Mouse (Mus musculus) adipocyte (in vitro differentiated cells): ENCODE results near the gene Fabp1.

Experiments
- DNase-seq: peaks from one replicate; pipeline ENCODE4 v3.0.0-alpha.2; 2016; ENCODE audit warnings: low spot score

Fabp1 gene

DNA sequence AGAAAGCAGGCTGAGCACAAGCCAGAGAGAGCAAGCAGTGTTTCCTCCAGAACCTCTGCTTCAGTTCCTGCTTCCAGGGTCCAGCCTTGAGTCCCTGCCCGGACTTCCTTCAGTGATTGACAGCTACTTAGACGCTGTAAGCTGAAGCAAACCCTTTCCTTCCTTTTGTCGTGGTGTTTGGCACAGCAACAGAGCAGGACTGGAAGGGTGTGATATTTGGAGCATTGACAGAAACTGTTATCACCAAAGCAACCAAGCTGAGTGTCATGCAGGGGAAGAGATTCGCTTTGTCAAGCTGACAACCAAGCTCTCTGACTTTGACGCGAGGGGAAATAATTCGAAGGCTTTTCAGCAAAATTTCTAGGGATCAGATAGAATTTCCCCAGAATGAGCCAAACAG is 12.3 kb downstream of the Fabp1 start:
- no peak for DNase-seq

DNA sequence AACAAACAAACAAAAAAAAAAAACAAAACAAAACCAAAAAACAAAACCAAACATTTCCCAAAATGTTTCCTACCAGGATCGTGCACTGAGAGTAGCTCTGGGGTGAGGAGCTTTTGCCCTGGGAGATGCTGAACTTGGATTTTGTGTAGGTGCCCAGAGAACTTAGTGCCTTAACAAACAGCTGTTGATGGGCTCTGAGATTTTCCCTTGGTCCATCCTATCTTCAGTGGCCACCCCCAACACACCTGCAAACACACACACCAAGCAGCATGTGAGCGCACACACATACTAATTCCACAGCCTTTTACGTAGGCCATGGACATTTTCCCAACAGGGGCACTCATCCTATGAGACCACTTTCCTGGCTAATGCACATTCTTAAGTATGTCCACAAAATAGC is 12.8 kb downstream of the Fabp1 start:
- no peak for DNase-seq

DNA sequence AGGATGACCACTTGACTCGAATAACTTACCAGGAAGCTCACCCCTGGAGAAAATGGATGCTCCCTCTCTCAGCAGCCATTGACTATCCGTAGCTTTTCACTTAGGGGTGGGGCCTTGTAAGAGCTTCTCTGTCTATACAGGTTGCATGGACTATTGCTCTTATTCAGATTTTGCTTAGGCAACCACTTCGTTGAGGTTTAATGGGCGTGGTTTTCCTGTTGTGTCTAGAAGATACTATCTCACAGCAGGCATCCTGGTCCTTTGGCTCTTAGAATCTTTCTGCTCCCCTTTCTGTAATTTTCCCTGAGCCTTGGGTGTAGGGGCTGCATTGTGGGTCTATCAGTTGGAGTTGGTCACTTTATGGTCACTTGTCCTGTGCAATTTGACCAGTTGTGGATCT is 21.9 kb downstream of the Fabp1 start:
- DNase-seq: no peak

DNA sequence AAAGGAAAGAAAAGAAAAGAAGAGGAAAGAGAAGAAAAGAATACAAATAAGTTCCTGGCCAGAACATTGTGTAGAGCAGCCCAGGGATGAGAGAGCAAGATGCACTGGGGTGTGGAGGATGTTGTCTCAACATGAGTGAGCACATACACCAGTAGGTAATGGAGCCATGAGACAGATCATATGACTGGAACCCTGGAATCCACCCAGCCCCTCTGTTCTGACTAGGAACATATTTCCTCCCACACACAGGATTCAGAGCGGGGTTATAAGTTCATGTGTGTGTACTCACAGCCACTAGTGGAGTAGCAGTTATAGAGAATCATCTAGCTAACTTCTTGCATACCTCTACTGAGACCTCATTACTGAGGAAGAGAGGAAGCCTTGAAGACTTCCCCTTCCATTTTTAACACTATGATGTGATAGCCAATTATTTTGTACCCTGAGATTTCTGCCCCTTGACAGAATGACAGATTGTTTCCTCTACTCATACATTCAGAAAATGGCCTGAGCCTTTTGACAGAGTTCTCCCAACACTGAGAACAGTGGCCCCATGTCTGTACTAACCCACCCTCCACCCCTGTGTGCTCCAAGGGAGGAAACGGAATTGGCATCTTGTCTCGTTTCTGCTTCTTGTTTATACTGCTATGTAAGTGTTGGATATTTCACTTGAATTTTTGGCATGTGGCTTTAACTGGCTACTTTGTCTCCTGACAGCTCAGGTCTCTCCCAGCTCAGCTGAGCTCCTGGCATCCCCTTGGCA is 24.7 kb downstream of the Fabp1 start:
- DNase-seq: peak; percentile 53

DNA sequence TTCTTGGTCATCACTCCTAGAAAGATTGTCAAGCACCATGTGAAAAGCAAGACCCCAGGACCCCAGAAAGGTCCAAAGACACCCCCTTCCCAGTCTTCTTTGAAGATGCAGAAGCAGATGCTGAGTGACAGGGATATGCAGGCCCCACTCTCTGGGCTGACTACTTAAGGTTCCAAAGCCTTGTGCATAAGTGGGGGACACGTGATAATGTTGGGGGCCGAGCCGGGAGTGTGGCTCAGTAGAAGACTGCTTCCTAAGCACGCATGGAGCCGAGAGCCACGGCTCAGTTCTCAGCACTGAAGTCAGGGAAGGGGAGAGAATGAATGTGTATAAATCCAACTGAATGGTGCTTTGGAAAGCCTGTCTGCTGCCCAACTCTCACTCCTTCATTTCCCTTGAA is 26.9 kb downstream of the Fabp1 start:
- no peak for DNase-seq

DNA sequence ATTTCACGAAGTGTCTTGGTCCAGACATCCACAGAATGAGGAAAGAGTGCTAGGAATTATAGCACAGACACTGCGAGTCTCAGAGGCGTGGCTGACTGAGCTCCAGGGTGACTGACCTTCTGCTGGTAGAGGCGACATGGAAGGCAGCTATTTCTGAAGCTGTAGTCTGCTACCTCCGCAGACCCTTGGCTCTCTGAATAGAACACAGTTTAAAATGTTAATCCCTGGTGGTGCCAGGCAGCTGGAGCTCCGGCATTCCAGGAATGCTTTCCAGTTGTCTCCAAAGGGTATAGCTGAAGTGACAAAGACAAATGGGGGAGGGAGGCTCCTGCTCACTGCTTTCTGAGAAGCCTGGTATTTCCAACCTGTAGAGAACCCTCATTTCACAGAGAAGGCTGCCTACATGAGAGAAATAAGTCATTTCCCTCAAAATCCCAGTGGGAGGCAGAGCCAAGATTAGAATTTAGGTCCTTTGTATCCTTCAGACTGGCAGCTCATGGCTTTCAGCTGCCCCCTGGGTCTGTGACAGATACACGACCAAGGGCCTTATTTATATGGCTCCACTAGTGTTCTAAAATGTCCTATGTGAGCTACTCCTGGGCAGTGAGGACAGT is 27.6 kb downstream of the Fabp1 start:
- no peak for DNase-seq

DNA sequence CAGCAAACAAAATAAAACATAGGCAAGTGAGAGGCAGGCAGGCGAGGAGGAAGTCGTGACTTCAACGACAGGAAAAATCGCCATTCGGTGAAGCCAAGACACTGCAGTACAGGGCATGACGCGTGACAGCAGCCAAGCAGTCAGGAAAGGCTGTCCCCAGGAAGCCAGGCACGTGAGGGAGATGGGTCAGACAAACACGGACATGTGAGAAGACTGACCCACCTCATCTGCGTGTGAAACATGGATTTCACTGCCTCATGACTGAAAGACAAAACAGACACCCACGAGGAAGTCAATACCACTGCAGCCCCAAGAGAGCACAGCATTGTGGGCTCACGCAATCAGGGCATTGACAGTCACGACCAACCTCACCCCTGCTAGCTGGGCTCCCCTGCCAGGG is 35.5 kb downstream of the Fabp1 start:
- no peak for DNase-seq

DNA sequence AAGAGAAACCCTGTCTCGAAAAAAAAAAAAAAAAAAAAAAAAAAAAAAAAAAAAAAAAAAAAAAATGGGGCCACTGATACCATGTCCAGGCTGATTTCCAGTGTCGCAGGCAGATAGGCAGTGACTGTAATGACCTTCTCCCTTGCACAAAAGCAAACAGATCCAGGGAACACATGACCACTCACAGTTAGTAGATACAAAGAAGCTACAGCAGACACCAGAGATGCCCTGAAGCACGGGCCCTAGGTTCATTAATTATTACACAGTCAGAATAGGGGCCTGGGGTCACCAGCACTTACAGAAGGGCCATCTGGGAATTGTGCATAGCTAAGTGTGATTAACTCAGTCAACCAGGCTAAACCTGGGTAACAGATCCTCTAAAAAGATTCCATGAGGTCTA is 36.3 kb downstream of the Fabp1 start:
- no peak for DNase-seq

DNA sequence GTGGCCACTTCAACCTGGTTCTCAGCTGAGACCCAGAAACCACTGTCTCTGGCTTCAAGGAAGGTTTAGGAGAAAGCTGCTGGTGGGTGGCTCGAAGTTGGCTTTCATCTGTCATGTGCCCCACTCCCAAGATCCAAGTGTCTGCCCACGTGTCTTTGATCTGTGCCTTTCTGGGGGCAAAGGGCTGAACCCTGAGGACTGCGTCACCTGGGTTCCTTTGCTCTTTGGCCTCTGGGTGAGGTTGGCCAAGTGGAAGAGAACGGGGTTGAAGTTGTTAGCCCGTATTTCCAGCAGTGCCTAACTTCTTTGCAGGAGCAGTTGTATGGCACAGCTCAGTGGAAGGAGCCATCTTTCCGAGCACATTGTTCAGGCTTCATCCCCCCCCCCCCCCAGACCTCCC is 36.9 kb downstream of the Fabp1 start:
- DNase-seq: no peak

DNA sequence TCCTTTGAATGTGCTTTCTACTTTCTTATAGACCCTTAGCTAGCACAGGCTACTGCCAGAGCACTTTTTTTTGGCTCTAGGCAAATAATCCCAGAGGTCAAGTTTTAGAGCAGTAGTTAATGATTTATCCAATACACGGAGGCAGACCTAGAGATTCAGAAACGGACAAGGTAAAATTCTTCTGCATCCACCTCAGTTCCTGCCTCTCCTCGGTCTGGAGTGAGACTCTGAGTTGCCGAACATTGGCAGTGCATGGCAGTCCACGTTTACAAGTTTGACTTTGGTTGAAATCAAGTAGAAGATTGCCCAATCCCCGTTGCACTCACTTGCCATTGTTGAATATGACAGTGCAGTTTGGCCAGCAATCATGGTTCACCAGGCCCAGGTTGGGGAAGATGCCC is 37.4 kb downstream of the Fabp1 start:
- peak; percentile 35 for DNase-seq

DNA sequence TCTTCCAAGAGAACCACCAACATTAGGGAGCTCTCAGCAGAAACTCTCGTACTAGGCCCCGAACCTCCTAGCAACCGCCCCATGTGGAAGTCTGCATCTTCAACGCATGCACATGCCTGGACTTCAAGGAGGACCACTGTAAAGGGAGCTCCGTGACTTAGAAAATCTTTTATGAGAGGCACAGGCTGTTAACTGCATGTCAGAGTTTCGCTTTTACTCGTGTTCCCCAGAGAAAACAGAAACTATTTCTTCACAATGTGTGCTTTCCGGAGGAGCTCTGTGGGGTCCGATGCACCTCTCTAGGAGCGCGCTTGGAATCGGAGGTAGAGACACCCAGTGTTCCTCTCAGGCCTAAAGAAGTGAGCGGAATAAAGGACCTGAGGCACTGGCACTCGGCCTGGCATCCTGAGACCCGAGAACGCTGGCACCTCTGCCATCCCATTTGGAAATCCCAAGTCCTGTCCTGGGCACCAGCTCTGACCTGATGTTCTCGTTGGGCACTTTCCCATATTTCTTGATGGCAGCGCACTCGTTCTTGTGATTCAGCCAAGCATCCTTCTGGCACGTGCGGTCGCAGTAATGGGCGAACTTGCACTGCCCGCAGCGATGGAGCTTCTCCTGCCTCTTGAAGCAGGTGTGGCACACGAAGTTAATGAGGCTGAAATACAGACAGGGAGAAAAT is 39.6 kb downstream of the Fabp1 start:
- peak; percentile 39 for DNase-seq

DNA sequence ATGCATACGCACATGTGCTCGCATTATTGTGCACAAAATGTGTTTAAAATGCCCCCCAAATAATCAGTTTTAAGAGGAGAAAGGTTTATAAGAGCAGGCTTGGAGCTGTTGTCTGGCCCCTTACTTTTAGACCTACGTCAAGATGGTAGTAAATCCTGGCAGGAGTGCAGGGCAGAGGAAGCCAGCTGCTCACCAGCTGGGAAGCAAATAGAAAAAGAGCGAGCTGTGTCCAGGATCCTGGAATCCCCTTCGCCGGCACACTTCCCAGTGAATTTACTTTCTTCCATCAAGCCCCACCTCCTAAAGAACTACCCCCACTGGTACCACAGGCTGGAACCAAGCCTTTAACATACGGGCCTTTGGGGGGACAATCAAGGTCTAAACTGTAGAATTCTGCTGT is 41.2 kb downstream of the Fabp1 start:
- no peak for DNase-seq

DNA sequence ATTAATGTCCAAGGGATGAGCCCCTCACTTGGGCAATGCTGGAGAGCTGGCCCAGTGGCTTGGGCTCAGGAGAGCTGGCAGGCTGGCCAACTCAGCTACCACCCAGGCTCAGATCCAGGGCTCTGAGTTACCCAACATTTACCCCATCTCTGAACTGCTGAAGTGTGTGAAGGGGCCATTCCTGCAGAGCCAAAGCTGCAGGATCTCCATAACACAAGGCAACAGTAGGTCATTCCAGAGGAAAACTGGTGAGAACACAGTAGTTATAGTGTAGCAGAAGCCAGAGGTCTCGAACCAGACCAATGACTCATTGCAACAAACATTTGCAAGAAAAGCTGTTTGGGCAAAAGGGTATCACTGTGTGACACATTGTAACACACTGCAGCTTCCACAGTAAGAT is 43.2 kb downstream of the Fabp1 start:
- peak; percentile 92 for DNase-seq

DNA sequence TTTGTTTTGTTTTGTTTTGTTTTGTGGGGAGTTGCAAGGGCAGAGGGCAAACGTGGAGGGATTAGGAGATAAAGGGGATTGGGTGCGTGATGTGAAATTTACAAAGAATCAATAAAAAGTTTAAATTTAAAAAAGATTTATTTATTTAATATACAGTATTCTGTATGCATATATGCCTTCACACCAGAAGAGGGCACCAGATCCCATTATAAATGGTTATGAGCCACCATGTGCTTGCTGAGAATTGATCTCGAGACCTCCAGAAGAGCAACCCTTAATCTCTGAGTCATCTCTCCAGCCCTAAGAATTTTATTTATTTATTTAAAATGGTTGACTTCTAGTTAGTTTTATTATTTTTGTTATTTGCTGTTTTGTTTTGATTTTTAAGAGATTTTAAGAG is 43.6 kb downstream of the Fabp1 start:
- DNase-seq: peak; percentile 50

DNA sequence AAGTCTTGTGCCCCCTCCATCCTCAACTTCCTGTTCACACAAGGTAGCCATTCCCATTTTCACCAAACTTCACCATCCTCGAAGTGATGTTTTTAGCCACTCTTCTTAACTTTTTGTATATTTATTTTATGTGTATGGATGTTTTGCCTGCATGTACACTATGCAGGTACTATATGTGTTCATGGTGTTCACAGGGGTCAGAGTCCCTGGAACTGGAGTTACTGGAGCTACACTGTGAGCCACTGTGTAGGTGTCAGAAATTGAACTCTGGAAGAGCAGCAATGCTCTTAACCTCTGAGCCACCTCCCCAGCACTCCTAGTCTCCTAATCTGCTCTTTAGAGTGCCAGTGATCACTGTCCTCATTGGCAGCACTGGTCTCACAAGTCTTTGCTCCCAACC is 48.8 kb downstream of the Fabp1 start:
- no peak for DNase-seq

DNA sequence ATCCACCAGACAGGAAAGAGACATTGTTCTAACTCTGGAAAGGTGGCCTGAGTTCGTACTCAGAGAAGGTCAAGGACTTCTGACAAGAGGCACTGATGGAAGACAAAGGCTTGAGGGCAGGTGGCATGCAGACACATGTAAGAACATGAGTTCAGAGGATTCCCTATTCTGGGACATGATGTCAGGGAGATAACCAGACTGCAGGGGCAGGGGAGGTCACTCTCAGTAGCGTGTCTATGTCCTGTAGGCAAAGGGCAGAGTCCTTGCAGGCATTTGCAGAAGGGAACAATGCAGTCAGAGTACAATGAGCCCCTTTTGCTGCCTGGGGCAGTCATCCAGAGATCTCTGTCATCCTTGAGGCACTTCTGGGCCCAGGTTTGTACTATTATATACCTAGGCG is 50.0 kb downstream of the Fabp1 start:
- DNase-seq: no peak

DNA sequence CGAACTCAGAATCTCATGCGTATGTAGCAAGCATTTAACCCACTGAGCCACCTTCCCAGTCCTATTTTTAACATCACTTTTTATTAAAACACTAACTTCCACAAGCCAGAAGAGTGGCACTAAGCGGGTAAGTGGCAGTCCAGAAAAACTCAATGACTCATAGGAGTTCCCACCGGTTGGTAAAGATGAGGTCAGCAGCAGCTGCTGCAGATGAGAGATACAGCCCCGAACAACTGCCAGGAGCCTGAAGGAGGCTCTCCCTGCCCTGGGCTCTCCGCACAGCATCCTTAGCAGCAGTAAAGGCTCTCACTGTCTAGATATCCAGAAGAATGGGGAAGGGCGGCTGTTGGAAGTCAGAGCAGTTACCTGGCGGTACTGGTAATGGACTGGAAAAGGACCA is 51.3 kb downstream of the Fabp1 start:
- DNase-seq: no peak

DNA sequence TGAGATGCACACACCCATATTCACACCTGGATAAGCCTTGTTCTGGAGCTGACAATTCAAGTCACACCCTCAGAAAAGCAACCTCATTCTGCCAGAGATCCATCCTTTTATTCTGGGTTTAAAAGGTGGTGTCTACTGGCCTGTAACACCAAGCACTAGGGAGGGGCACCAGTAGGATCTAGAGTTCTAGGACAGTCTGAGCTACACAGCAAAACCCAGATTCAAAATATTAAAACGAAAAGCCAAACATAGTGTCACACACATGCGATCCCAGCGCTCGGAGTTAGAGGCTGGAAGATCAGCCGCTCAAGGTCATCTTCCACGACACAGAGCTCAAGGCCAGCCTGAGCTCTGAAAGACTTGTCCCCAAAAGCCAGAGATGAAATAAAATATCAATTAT is 54.8 kb downstream of the Fabp1 start:
- DNase-seq: no peak
